Mouse (Mus musculus) adrenal gland, postnatal 4 days (tissue): ENCODE measurements at regions not wholly inside any gene's neighbourhood (a gene's known extent, or its start where the extent isn't known, plus 50 kb on each side); places are given as distances from the start of the nearest gene placed in this dataset.

Experiments
- DNase-seq, 2 experiments: peaks; one replicate each; pipeline ENCODE4 v3.0.0; 2021 to 2022; ENCODE audit warnings: low spot score in 2 of 2, mixed read lengths in 2 of 2

GRCm38 (mm10) chrX:11898280-11898679 lies 261.9 kb downstream of the Bcor start:
- DNase-seq, result no peak

- no peak for DNase-seq
Measured at GRCm38 (mm10) chrX:11899051-11899450, 261.1 kb downstream of the Bcor start.

GRCm38 (mm10) chrX:11899914-11900313 lies 260.2 kb downstream of the Bcor start:
- DNase-seq, result no peak

GRCm38 (mm10) chrX:11901791-11902190 lies 258.4 kb downstream of the Bcor start:
- no peak for DNase-seq

- no peak for DNase-seq
Measured at GRCm38 (mm10) chrX:11903116-11903700, 256.9 kb downstream of the Bcor start.

DNA sequence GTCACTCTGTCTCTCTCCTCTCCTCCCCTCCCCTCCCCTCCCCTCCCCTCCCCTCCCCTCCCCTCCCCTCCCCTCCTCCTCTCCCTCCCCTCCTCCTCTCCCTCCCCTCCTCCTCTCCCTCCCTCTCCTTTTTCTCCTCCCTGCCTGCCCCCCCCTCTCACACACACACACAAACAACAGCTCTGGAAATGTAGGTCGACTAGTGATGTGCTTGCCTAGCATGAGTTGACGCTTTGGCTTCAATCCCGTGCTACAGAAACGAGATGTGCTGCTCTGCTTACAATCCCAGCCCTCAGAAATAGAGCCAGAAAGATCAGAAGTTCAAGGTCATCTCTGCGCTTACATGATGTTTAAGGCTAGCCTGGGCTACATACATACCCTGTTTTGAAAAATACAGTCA lies 254.9 kb downstream of the Bcor start:
- no peak for DNase-seq

DNA sequence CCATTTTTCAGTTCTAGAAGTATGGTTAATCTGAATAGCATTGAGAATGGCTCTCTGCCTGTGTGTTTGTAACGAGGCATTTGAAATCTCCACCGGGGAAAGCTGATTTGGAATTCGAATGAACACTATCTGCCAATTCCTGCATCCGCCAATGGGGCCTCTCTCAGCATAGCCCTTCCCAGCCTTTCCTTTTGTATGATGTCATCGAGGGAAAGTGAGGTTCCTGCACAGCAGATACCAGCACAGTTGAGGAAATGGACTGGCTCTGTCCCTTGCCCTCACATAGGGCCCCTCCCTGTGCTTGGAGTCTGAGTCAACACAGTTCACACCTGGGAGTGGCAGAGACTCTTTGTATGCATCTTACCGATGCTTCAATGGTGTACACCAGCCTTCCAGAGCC lies 253.0 kb downstream of the Bcor start:
- no peak for DNase-seq

DNA sequence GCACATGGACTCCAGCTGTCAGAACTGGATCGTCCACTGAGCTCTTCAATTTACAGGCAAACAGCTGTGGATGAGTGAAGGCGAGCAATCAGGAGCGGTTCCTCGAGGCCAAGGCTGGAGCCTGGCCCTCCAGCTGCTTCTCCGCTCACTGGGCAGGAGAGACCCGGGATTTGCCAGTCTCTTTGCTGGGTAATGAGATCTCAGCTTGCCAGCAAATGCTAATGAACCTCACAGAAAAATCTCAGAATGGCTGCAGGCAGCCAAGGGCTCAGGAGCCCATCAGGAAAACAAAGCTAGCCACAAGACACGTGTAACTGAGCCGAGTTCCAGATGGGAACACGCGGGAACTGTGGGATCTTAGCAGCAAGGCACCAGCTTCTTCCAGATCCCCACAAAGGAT lies 244.2 kb downstream of the Bcor start:
- no peak for DNase-seq

GRCm38 (mm10) chrX:11920231-11920630 lies 239.9 kb downstream of the Bcor start:
- no peak for DNase-seq

GRCm38 (mm10) chrX:11924639-11925302 lies 235.4 kb downstream of the Bcor start:
- DNase-seq, result no peak

GRCm38 (mm10) chrX:11926868-11927535 lies 233.2 kb downstream of the Bcor start:
- DNase-seq, result no peak

- no peak for DNase-seq
Measured at GRCm38 (mm10) chrX:11929448-11929847, 230.7 kb downstream of the Bcor start.

- DNase-seq, result no peak
Measured at GRCm38 (mm10) chrX:11931432-11931831, 228.7 kb downstream of the Bcor start.

DNA sequence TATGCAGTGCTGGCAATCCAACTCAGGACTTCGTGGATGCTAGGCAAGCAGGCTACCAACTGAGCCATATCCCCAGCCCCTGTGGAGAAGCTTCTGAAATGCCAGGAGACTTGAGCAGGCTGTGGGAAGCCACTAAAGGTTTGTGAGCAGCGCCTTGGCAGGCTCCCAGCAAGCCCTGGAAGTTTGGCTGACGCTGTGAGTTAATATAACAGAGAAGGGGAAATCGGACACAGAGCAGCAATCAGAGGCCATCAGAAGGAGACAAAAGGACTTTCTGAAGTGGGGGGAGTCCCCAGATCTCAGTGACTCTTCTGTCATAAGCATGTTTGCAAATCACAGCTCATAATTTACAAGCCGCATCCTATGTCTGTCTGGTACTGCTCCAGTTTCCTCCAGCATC lies 224.8 kb downstream of the Bcor start:
- no peak for DNase-seq

DNA sequence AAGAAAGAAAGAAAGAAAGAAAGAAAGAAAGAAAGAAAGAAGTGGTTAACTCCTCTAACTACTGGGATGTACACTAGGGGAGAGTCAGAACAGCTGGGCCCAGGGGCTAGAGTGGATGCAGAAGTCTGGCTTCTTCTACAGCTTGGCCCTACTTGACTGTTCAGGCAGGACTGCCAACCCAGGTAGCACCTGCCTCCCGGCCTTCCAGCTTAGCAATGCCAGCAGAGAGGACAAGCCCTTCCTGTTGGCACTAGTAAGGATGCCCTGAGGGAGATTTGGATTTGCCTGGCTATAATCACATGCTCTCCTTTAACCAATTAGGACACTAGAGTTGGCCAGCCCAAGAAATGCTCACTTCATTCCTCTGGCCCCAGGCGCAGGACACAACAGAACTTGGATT lies 219.9 kb downstream of the Bcor start:
- DNase-seq, result no peak

GRCm38 (mm10) chrX:11943367-11943766 lies 216.8 kb downstream of the Bcor start:
- DNase-seq, result no peak

DNA sequence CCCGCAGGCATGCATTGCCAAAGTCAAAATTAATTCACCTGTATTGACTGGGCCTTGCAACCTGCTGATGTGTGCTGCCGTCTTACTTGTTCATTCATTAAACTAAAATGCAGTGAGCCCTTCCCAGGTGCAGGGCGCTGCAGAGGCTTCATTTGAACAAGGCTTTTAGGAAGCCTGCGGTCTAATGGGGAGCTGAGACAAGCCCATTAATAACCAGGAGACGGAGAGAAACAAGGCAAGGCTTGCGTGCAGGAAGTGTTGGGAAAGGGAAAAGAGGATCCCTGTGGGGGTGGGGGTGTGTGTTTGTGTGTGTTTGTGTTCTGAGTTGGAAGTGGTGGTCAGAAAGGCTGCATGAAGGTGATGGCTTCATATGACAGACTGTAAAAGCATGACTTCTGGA lies 215.6 kb downstream of the Bcor start:
- no peak for DNase-seq

- DNase-seq, result no peak
Measured at GRCm38 (mm10) chrX:11945280-11945679, 214.9 kb downstream of the Bcor start.

DNA sequence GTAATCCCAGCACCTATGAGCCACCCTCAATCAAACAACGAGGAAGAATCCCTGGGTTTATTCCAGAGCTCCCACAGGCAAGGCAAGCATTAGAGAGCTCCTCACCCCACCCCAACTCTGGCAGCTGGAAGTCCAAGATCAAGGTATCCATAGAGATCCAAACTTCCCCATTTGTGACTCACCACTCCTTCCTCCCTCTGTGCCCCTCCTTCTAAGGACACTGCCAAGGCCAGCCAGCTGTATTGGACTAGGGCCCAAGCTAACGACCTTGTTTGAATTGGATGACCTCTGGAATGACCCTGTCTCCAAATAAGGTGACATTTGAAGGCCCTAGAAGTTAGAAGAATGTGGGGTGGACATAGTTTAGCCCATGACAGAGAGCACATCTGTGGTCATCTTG lies 208.0 kb downstream of the Bcor start:
- DNase-seq, result peak in 1 of 2 experiments; percentile 16

GRCm38 (mm10) chrX:11956194-11956593 lies 204.0 kb downstream of the Bcor start:
- DNase-seq, result no peak

DNA sequence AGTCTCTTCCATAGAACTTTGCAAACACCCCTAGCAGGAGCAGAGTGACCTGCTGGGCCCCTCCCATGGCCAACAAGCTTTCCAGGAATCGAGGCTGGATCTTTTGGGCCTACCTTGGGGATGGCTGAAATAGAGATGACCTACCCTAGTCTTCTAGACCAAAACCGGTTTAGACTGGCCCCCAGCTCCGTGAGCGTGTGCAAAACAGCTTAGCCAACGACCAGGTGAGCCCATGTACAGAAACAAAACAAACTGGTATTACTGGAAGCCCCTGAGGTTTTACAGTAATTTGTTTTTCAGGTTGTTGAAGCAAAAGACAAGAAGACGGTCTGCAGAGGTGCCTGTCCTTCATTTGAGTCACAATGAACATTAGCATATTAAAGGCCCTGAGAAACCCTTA lies 203.1 kb downstream of the Bcor start:
- DNase-seq, result no peak

DNA sequence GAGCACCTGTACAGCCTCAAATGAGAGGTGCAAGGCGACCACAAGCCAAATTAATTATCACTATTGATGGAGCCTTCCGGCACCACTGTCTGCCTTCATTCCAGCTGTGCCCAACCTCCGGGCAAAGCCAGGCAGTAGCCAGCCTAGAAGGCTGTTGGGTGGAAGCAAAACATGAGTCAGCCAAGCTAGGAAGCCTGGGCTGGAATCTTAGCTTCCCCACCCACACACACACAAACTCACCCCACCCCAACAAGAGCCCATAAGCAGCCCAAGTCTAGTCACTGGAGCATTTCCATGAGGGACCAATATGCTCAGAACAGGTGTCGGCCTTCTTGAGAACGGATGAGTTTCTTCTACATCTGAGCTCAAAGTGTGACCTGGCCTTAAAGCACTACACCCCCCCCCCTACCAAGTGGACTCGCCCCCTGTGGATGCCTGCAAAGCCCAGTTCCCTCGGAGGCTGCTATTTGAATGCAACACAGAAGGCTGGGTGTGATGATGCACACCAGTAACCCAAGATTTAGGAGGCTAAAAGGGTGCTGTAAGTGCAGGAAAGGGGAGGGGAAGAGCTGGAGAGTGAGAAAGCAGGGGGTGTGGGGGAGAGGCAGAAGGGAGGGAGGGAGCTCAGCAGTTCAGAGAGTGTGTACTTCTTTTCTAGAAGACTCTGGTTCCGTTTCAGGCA lies 200.1 kb downstream of the Bcor start:
- DNase-seq, result no peak
